Mouse (Mus musculus) embryonic fibroblast, embryonic 13.5 days (primary cell): ENCODE measurements around the gene Lif.

Experiments
- CTCF ChIP-seq: IDR thresholded peaks from 2 replicates; pipeline ENCODE4 v1.5.1; 2011; ENCODE audit warnings: mild to moderate bottlenecking, control low read depth, low read length, moderate library complexity, borderline replicate concordance; ENCODE audit not compliant: insufficient read depth
- POLR2A ChIP-seq: IDR thresholded peaks from 2 replicates; pipeline ENCODE4 v1.6.1; 2011; ENCODE audit warnings: low read depth, mild to moderate bottlenecking, control low read depth, low read length, moderate library complexity

GRCm38 (mm10) chr11:4252886-4253285 lies 4.5 kb upstream of the Lif start:
- TF ChIP-seq CTCF (no peak), POLR2A (no peak)
